Mouse (Mus musculus): ENCODE measurements around the gene Cuedc2. TPM values are rescaled to one million over a fixed set of nuclear protein-coding genes. Genes with fewer than 3 reads are reported as not detected.

The Cuedc2 gene
- 17.1 and 19.1 TPM in 2 replicates for polyA plus RNA-seq (2012; rRNA removed)

DNA sequence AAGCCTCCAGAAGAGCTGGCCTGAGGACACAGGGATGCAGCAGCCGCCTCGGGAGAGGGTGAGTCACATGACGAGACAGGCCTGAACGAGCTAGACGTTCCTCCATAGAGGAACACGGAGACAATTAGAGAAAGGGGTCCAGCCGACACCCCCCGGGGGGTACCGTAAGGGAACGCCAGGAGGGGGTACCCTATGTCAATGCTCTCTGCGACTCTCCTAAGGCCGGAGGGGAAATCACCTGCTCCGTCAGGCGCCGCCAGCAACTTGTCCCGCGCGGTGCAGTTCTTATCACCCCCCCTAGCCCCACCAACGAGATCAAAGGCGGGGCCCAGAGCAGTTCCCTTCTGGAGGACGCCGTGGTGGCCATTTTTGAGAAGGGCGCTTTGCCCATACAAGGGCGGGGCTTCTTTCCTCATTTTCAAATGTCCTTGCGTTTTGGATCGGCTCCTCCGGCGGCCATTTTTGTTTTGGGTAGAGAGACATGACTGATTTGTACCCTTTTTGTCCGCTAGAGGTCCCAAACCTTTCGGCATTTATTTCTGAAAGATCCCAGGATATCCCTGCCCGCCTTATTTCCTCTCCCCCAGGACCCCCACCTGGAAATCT is at the start of gene Cuedc2:
Cuedc2 (minus strand) TSS at position 372 of the 606 bp plus-strand sequence.

DNA sequence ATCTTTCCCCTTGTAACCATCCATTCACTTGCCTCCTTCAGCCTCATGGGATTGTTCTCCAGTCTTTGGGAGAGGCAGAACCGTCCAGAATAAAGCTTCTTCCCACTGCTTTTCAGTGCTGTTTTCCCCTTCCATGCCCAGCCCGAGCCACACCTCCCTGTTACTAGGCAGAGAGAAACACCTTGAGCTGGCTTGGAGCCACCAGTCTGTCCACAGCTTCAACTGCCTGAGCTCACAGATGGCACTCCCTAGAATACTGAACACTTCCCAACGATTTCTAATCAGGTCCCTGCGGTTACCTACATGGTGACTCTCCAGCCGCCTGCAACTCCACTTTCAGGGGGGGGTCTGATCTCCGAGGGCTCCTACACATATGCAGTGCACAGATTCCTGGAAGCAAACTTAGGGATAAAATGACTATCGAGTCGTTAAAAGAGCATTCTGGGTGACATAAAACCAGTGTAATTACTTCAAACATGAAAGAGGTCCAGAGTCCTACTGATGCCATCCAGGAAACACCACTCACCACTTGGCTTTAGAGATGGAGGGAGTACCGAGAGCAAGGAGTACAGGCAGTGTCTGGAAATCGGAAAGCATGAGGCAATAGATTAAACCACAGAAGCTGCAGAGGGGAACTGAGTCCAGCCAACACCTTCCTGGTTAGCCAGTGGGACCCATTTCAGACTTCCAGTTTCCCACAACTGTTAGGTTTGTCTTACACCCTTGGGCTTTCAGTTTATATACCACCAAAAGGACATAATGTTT is 11.8 kb upstream of the Cuedc2 start, which contains the start of gene 2310034G01Rik:
2310034G01Rik (minus strand) TSS at position 135 of the 765 bp plus-strand sequence.

DNA sequence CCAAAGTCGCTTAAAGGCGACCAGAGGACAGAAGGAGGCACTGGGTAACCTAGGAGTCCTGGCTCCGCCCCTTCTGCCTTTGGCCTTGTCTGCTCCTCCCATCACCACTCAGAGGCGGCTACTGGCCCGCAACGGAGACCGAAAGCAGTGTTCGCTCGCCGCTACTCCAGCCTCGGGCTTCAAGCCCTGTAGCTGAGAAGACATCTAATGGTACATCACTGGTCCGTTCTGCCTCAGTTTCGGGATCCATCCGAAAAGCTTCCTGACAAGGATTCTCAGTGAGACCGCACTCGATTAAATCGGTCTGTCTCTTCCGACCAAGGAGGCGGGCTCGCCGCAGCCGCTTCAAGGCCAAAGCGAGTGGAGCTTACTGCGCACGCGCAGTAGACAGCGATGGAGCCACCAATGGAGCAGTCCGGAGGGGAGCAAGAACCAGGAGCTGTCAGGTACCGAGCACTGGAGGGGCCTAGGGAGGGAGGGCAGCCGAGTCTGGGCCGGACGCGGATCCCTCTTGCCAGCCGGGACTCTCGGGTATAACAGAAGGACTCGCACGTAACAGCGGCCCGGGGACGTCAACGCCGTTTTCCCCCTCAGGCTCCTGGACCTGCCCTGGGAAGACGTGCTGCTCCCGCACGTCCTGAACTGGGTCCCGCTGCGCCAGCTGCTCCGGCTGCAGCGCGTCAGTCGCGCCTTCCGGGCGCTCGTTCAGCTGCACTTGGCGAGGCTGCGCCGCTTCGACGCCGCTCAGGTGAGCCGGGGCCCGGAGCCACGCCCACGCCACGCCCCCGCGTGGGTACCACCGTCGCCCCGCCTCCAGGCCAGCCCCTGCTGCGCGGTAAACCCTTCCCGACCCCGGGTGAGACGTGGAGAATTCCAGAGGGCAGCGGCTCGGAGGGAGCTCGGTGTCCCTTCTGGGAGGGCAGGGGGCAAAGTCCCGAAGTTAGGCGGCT is 10.1 kb downstream of the Cuedc2 start, which contains the start of gene Fbxl15:
Fbxl15 (plus strand) TSS at position 104 of the 950 bp plus-strand sequence.

DNA sequence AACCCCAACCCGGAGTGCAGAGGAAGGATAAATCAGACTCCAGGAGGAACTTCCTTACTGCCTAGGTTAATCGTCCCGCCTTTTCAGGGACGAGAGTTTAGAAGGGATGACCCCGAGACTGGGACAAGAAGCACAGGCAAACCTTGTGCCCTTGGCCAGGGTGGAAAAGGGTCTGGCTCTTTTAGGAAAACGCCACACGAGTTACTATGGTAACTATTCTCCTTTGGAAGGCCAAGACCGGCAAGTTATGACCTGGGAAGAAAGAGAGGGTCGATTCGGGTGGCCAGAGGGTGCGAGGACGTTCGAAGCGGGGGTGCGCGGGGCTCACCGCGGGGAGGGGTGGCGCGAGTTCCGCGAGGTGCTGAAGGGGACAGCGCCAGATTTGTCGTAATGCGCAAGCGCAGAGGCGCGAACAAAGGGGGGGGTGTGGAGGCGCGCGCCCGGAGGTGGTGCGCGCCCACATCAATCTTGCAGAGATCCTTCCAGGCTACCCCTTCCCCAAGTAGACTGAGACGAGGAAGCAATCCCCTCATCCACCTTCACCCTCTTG is 11.7 kb downstream of the Cuedc2 start, which contains the start of gene Psd:
Psd (minus strand) TSS at position 401 of the 550 bp plus-strand sequence.

DNA sequence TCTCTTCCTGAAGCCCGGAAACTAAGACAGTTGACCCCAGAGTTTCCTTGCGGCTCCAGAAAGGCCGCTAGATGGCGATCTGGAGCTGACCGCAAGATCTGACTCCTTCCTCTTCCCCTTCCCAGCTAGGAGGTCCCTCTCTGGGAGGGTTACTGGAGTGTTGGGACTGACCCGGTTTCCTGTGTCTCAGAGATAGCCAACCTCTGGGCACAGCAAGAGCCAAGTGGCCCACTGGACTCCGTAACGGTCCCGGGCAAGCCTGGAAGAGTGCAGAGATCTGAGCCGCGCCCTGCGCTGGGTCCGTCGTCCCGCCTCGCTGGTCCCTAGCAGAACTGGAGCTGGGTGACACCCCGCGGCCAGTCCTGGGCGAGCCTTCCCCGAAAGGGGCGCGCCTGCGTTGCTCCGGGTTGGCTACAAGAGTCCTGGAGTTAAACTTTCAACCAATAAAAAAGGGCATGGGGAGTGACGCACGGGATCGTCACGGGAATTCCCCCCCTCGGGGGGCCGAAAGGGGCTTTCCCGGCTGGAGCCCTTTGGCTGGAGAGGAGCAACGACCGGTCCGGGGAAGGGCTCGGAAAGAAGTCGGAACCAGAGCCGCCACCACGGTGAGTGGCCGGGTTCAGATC is 34.2 kb downstream of the Cuedc2 start, which contains the start of gene Nfkb2:
Nfkb2 (plus strand) TSS at position 105 of the 626 bp plus-strand sequence.

Other genes starting within 250 kb of the Cuedc2 start
- 0.03 TPM in 1 of 2 replicates, not detected in the other for gene Elovl3, start 206.8 kb downstream of the Cuedc2 start, polyA plus RNA-seq (2012; rRNA removed)
- 0.42 and 0.43 TPM in 2 replicates for gene Pitx3, start 190.4 kb downstream of the Cuedc2 start, polyA plus RNA-seq (2012; rRNA removed)
- gene Gbf1, start 186.2 kb downstream of the Cuedc2 start, polyA plus RNA-seq (2012; rRNA removed), result 78.9 and 80.0 TPM in 2 replicates
- gene Nfkb2, start 34.4 kb downstream of the Cuedc2 start, polyA plus RNA-seq (2012; rRNA removed), result 28.3 and 37.0 TPM in 2 replicates
- gene Psd, start 11.5 kb downstream of the Cuedc2 start, polyA plus RNA-seq (2012; rRNA removed), result 54.5 and 76.6 TPM in 2 replicates
- gene Fbxl15, start 10.5 kb downstream of the Cuedc2 start, polyA plus RNA-seq (2012; rRNA removed), result 14.8 and 29.8 TPM in 2 replicates
- 14.8 and 17.2 TPM in 2 replicates for gene Mfsd13a, start 2.4 kb upstream of the Cuedc2 start, polyA plus RNA-seq (2012; rRNA removed)
- gene 2310034G01Rik, start 11.6 kb upstream of the Cuedc2 start, polyA plus RNA-seq (2012; rRNA removed), result 0.26 and 0.32 TPM in 2 replicates
- gene Actr1a, start 57.0 kb upstream of the Cuedc2 start, polyA plus RNA-seq (2012; rRNA removed), result 41.1 and 44.0 TPM in 2 replicates
- 5.9 and 6.6 TPM in 2 replicates for gene Sufu, start 58.2 kb upstream of the Cuedc2 start, polyA plus RNA-seq (2012; rRNA removed)
- gene Trim8, start 163.0 kb upstream of the Cuedc2 start, polyA plus RNA-seq (2012; rRNA removed), result 37.3 and 56.3 TPM in 2 replicates
- gene Arl3, start 234.5 kb upstream of the Cuedc2 start, polyA plus RNA-seq (2012; rRNA removed), result 2.3 and 2.7 TPM in 2 replicates
- 1.1 and 1.8 TPM in 2 replicates for gene Sfxn2, start 234.7 kb upstream of the Cuedc2 start, polyA plus RNA-seq (2012; rRNA removed)